Mouse (Mus musculus) liver, adult 2 months (tissue): ENCODE measurements around the gene Fanca.

Source experiments
- CTCF ChIP-seq: fragments of 200-500 bp; IDR thresholded peaks from 2 replicates; pipeline ENCODE4 v1.5.1; 2011; ENCODE audit warnings: low read depth, low read length, control low read depth
- POLR2A ChIP-seq: fragments of 200-500 bp; IDR thresholded peaks from 2 replicates; pipeline ENCODE4 v1.6.1; 2011; ENCODE audit warnings: low read length, control low read depth; ENCODE audit not compliant: insufficient read depth; ENCODE audit errors: extremely low read depth

DNA sequence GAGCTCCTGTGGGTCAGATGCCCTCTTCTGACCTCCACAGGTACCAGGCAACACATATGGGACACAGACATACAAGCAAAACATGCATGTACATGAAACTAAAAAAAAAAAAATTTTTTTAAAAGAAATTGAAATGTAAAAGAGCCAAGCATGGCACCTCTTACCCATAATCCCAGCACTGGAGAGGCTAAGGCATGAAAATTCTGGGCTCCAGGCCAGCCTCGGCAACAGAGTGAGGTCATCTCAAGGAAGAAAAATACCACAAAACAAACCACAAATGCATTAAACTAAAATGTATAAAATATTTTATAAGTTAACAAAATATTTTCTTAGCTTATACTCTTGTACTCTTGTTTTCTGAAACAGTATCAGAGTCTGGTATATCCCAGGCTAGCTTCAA is 97.5 kb downstream of the Fanca start:
- TF ChIP-seq POLR2A (no peak), CTCF (no peak)
